Mouse (Mus musculus) erythroblast, embryonic 14.5 days (primary cell): ENCODE data around the gene 4933430I17Rik.

Experiments used
- GATA1 ChIP-seq: IDR thresholded peaks from 2 replicates; pipeline ENCODE4 v1.6.1; 2012; ENCODE audit warnings: low read length, inconsistent platforms, mixed read lengths
- TAL1 ChIP-seq: IDR thresholded peaks from 3 replicates; pipeline ENCODE4 v1.6.1; 2012; ENCODE audit warnings: low read length, inconsistent platforms, mixed read lengths

- TF ChIP-seq GATA1 (no peak), TAL1 (no peak)
These were observed 2.5 kb downstream of the 4933430I17Rik start for GRCm38 (mm10) chr4:62527655-62528054.
